Mouse (Mus musculus): ENCODE data around the gene Mboat1.

The Mboat1 gene

DNA sequence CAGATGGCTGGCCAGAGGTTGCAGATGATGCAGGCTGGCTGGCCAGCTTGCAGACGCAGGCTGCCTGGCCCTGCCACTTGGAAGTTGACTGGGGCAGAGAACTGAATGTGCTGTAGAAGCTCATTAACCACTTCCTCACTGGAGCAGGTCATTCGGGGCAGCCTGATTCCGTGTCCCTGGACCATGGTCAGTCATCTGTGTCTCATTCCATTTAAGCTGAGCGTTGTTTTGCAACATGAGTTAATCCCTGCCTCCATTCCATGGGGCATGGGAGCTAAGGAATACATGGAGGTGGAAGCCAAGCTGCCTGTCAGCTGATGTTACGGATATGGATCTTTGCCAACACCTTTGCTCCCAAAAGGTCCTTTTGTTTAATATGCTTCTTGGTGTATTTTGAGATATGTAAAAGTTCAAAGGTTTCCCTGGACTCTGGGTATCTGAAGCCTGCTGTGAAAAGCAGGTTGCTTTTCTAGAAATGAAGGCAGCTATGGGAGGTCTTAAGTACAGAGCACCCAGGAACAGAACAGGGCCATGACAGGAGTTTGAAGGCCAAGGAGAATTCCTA, 114.1 kb downstream of the Mboat1 start:
- no peak for DNase-seq (ENCODE audit: low spot score)

GRCm38 (mm10) chr13:30251431-30251830, 115.1 kb downstream of the Mboat1 start:
- DNase-seq (ENCODE audit: low spot score) = no peak

DNA sequence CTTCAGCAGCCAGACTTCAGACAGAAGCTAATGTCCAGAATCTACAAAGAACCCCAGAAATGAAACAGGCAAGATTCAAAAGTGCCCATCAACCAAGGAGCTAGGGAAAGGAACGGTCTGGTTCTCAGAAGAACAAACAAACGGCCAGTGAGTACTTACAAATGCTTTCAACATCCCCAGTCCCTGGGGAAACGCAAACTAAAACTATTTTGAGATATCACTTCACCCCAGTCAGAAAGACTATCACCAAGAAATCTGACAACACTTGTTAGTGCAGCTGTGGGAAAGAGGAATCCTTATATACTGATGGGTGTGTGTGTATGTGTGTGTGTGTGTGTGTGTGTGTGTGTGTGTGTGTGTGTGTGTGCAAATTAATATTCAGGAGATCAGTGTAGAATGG, 116.4 kb downstream of the Mboat1 start:
- no peak for DNase-seq (ENCODE audit: low spot score)

DNA sequence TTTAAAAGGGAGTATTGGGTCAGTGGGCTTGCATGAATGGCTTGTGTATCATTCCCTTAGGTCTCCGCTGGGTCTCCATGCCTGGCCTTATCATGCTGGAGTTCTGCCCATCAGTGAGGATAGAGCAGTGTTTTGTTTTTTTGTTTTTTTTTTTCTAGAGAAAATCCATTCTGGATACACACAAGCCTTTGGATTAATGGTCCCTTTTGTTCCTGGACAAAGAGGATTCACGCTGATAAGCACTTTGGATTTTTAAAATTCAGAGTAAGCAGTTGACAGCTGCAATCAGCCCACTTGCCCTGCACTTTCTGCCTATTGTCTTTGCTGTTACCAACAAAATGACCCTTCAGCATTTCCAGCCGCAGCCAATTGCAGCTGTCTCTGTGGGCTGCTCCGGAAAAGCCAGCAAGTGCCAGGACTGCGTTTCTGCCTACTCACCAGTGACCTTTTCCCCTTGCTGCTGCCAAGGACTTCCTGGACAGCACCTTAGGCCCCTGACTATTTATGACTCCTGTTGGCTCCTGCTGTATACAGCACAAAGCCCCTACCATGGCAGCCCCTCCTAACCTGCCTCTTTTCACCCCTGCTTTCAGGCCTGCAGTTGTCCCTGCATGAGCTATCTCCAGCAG, 117.5 kb downstream of the Mboat1 start:
- DNase-seq (ENCODE audit: low spot score) = no peak

GRCm38 (mm10) chr13:30254421-30254820, 118.1 kb downstream of the Mboat1 start:
- DNase-seq (ENCODE audit: low spot score) = no peak

GRCm38 (mm10) chr13:30258802-30259201, 122.5 kb downstream of the Mboat1 start:
- no peak for DNase-seq (ENCODE audit: low spot score)

- no peak for DNase-seq (ENCODE audit: low spot score)
Measured at GRCm38 (mm10) chr13:30259326-30259725, 123.0 kb downstream of the Mboat1 start.

DNA sequence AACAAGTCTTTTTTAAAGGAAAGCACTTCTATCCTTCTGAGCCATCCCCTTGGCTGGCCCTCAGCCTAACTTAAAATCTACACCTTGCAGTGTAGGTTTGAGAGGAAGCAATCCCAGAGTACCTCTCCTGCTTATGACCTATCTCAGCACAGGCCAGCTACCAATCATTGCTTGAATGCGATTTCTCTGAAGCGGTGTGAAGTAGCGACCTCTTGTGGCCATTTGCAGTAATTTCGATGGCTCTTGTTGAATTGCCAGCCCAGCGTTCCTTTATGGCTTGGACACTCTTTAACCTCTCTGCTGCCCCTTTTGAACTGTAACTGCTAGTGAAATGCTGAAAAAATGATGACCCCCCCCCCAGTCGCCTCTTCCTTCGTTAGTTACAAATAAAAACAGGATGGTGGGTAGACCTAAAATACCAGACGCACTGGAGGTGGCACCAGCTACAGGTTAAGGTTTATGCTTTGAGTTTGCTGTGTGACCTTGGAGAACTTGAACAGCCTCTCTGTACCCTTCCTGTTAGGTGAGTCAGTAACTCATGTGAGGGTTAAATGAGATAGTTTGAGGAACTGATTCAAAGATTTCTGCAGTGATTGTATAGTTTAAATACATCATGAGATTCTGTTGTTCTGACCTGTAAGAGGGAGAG, 123.7 kb downstream of the Mboat1 start:
- DNase-seq (ENCODE audit: low spot score) = peak; percentile 51

DNA sequence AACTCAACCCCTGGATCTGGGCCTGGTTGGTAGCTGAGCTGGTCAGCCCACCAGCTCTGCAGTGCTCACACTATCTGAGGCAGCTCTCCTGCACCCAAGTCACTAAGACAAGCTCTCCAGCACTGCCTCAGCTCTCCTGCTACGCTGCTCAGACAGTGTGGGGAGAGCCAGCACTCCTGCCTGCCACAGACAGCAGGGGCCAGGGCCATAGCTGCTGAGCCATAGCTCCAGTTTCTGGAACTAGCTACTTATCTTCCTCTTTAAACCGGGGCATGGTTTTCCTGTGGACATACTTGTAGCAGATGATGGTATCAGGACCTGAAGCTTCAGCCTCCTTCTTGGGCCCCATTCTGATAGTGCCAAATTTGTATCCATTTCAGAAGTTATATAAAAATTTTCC, 127.4 kb downstream of the Mboat1 start:
- DNase-seq (ENCODE audit: low spot score) = no peak

DNA sequence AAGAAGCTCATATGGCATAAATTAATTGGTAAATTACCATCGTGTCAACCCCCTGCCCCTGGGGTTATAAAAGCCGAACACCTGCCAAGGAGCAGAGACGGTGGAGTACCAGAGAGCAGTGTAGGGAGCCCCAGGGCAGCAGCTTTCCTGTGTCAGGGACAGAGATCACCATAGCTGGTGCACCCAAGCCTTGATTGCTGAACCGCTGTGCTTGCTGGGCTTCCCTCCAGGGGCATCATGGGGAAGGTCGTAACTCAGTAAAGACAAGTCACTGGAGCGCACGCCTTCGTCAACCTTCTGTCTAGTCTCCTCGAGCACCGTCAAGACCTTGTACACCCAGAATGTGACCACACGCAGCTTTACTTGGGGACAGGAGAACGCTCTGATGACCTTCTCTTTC, 128.0 kb downstream of the Mboat1 start:
- DNase-seq (ENCODE audit: low spot score) = no peak

DNA sequence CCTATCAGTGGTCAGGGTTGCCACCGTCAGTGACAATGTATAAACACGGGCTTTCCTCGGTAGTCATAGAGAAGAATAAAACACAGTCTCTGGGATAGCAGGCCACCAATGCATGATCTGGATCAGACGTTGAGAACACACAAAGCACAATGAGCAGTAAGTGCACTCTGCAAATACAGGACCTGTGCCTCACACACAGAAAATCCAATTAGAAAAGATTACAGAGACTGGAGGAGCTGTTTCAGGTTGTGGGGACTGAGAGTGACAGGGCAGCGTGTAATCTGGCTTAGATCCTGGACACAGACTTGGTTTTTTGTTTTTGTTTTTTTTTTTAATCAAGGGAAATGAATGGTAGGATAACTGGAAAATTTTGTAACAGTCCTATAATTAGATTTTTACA, 128.5 kb downstream of the Mboat1 start:
- DNase-seq (ENCODE audit: low spot score) = no peak

DNA sequence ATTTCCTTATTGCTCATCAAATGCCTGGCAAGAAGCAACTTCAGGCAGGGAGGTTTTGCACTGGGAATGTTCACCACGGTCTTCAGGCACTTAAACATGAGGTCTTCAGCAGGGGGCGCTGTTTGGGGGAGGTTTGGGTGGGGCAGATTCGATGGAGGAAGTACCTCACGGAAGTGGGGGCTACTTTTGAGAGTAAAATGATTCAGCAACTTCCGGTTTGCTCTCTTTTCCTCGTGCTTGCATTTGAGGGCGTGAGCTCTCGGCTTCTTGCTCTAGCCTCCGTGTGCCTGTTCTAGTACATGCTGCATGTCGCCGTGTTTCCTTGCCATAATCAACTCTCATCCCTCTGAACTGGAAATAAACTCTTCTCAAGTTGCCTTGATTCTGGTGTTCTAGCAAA, 129.7 kb downstream of the Mboat1 start:
- no peak for DNase-seq (ENCODE audit: low spot score)

DNA sequence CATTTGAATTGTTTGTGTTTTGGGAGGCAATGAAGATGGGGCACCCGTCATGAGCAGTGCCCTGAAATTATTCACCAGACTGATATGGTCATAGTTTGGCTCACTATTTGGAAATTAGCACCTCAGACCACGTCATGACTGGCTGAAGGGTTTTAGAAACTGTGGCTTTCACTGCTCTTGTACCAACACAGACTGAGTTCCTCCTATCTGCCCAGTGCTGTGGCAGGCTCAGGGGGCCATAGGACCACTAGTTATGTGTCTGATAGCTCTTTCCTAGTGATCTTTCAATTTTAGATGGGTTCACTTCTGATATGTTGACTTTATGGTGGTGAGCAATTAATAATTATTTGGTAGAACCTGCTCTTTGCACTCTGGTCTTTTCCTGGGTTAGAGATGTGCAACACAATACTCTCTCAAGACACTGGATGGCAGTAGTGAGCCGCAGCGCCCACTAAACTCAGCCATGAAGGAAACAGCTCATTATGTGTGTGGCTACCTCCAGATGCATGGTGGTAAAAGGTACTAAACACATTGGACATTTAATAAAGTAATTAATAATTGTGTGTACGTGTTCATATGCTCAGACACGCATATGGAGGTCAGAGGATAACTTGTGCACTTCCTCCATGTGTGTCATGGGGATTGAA, 135.9 kb downstream of the Mboat1 start:
- no peak for DNase-seq (ENCODE audit: low spot score)
